Mouse (Mus musculus) ES-E14 (cell line): ENCODE data around the gene Kcnt1. TPM values are rescaled to one million over a fixed set of nuclear protein-coding genes. Genes with fewer than 3 reads are reported as not detected.
A peak's percentile ranks its signal among the peaks of the same experiment; 100 is the strongest.

Experiments used
- DNase-seq: peaks from one replicate; pipeline ENCODE4 v3.0.0-alpha.2; 2013; ENCODE audit warnings: low read depth, low spot score
- H3K27ac ChIP-seq: 2 replicates; pipeline ENCODE4 v1.5.1; 2012; ENCODE audit warnings: low read depth, mild to moderate bottlenecking, low read length, moderate library complexity, mixed read lengths; ENCODE audit not compliant: poor library complexity, insufficient read depth, severe bottlenecking
- H3K36me3 ChIP-seq: 2 replicates; pipeline ENCODE4 v1.6.1; 2012; ENCODE audit warnings: mild to moderate bottlenecking, low read length, moderate library complexity, mixed read lengths; ENCODE audit not compliant: control insufficient read depth, poor library complexity, insufficient read depth, severe bottlenecking
- H3K4me1 ChIP-seq, 2 experiments: fragments of 150-350 bp in 1 of 2; sonication (generic) in 1 of 2; 2 replicates each; pipeline ENCODE4 v1.6.1; 2012; ENCODE audit warnings: low read length in 2 of 2, mild to moderate bottlenecking in 1 of 2, mixed read lengths in 1 of 2; ENCODE audit not compliant: control insufficient read depth in 2 of 2, insufficient read depth in 2 of 2, poor library complexity in 1 of 2
- H3K4me3 ChIP-seq, 2 experiments: fragments of 150-350 bp in 1 of 2; sonication (generic) in 1 of 2; 2 replicates each; pipeline ENCODE4 v1.5.1; 2012; ENCODE audit warnings: low read length in 2 of 2, low read depth in 1 of 2, mild to moderate bottlenecking in 1 of 2, mixed read lengths in 1 of 2; ENCODE audit not compliant: insufficient read depth in 1 of 2, poor library complexity in 1 of 2, severe bottlenecking in 1 of 2
- H3K9ac ChIP-seq: 2 replicates; pipeline ENCODE4 v1.6.1; 2012; ENCODE audit warnings: low read depth, mild to moderate bottlenecking, low read length, mixed read lengths; ENCODE audit not compliant: poor library complexity, insufficient read depth, severe bottlenecking
- H3K9me3 ChIP-seq: fragments of 150-350 bp; sonication (generic); 2 replicates; pipeline ENCODE4 v1.6.1; 2012; ENCODE audit warnings: low read depth, mild to moderate bottlenecking, low read length; ENCODE audit not compliant: control insufficient read depth, insufficient read depth
- CHD2 ChIP-seq: IDR thresholded peaks from 2 replicates; pipeline ENCODE4 v1.6.1; 2014; ENCODE audit warnings: mild to moderate bottlenecking, low read depth, low read length, inconsistent platforms
- HCFC1 ChIP-seq: IDR thresholded peaks from 2 replicates; pipeline ENCODE4 v1.6.1; 2012; ENCODE audit warnings: low read length, inconsistent platforms, borderline replicate concordance; ENCODE audit not compliant: insufficient read depth
- MAFK ChIP-seq: IDR thresholded peaks from 2 replicates; pipeline ENCODE4 v1.6.1; 2014; ENCODE audit warnings: mild to moderate bottlenecking, low read depth, low read length, inconsistent platforms; ENCODE audit not compliant: insufficient read depth
- ZC3H11A ChIP-seq: IDR thresholded peaks from 2 replicates; pipeline ENCODE4 v1.6.1; 2012; ENCODE audit warnings: low read depth, mild to moderate bottlenecking, inconsistent platforms, low read length, borderline replicate concordance
- ZNF384 ChIP-seq: IDR thresholded peaks from 2 replicates; pipeline ENCODE4 v1.6.1; 2012; ENCODE audit warnings: low read depth, low read length, inconsistent platforms
- in situ Hi-C, 2 experiments: fragments of 600-800 bp; cut with MboI; formaldehyde crosslinking; loops; one replicate each; pipeline ENCODE4 v1.15.1; 2025; ENCODE audit warnings: low sequenced_read_pairs in 2 of 2, inconsistent platforms in 1 of 2; ENCODE audit not compliant: unreplicated experiment in 2 of 2
- total RNA-seq: library from RNA; depleted of rRNA; stranded (reverse); fragments of 300-350 nt; gene quantifications from 2 replicates; pipeline ENCODE4 v1.2.3, GENCODE M21; 2012; rRNA removed

Kcnt1 gene
- total RNA-seq, 1 experiment, result 2.0 TPM

GRCm38 (mm10) chr2:25947950-25948349, 84.4 kb downstream of the Kcnt1 start:
- in situ Hi-C loops, result no loop called here
- Histone ChIP-seq H3K4me3 (no peak overlapping the region), H3K4me1 (no peaks in the 10 kb centered on the region), H3K9me3 (no peaks in the 10 kb centered on the region), H3K9ac (no peak overlapping the region), H3K27ac (no peak overlapping the region), H3K36me3 (peaks cover 22% of the 10 kb centered on the region)
- TF ChIP-seq ZNF384 (no peak), MAFK (no peak), CHD2 (no peak), HCFC1 (no peak), ZC3H11A (no peak)
- DNase-seq, result peak; percentile 8

- no peak for TF ChIP-seq ZNF384
- TF ChIP-seq CHD2, result no peak
- no peak for TF ChIP-seq MAFK
- no peak for TF ChIP-seq ZC3H11A
- TF ChIP-seq HCFC1, result no peak
- DNase-seq, result no peak
- no peak overlapping the region for H3K4me3 ChIP-seq
- H3K27ac ChIP-seq, result no peak overlapping the region
- no peak overlapping the region for H3K9ac ChIP-seq
- peaks cover 19% of the 10 kb centered on the region for H3K36me3 ChIP-seq
- no peaks in the 10 kb centered on the region for H3K4me1 ChIP-seq
- H3K9me3 ChIP-seq, result no peaks in the 10 kb centered on the region
- in situ Hi-C loops, result no loop called here
Observed at GRCm38 (mm10) chr2:25949291-25949690, 85.8 kb downstream of the Kcnt1 start.

Other genes with a start within 250 kb of the Kcnt1 start
- 0.04 TPM in 1 of 2 replicates, not detected in the other for gene Ccdc183, start 246.1 kb upstream of the Kcnt1 start, total RNA-seq
- 6.7 and 10.9 TPM in 2 replicates for gene Tmem141, start 241.7 kb upstream of the Kcnt1 start, total RNA-seq
- not detected in 2 replicates for gene Fcna, start 235.7 kb upstream of the Kcnt1 start, total RNA-seq
- gene Lcn8, start 210.6 kb upstream of the Kcnt1 start, total RNA-seq, result not detected in 2 replicates
- not detected in 2 replicates for gene Lcn5, start 205.8 kb upstream of the Kcnt1 start, total RNA-seq
- gene Lcn6, start 186.9 kb upstream of the Kcnt1 start, total RNA-seq, result not detected in 2 replicates
- not detected in 2 replicates for gene Lcn10, start 181.0 kb upstream of the Kcnt1 start, total RNA-seq
- not detected in 2 replicates for gene Obp2a, start 163.7 kb upstream of the Kcnt1 start, total RNA-seq
- gene Bmyc, start 157.0 kb upstream of the Kcnt1 start, total RNA-seq, result 8.2 and 13.0 TPM in 2 replicates
- gene Obp2b, start 126.7 kb upstream of the Kcnt1 start, total RNA-seq, result not detected in 2 replicates
- not detected in 2 replicates for gene Lcn3, start 98.2 kb upstream of the Kcnt1 start, total RNA-seq
- not detected in 2 replicates for gene Lcn11, start 86.7 kb upstream of the Kcnt1 start, total RNA-seq
- gene Gm13539, start 81.5 kb upstream of the Kcnt1 start, total RNA-seq, result not detected in 2 replicates
- not detected in 2 replicates for gene Glt6d1, start 47.9 kb upstream of the Kcnt1 start, total RNA-seq
- not detected in 2 replicates for gene Lcn9, start 40.6 kb upstream of the Kcnt1 start, total RNA-seq
- 0.16 and 0.22 TPM in 2 replicates for gene Sohlh1, start 16.5 kb upstream of the Kcnt1 start, total RNA-seq
- 37.2 and 39.7 TPM in 2 replicates for gene Camsap1, start 119.5 kb downstream of the Kcnt1 start, total RNA-seq
- gene Ubac1, start 158.0 kb downstream of the Kcnt1 start, total RNA-seq, result 88.4 and 93.3 TPM in 2 replicates